Mouse (Mus musculus) left cerebral cortex, postnatal 14 days (tissue): ENCODE data around the gene Rnf150. TPM values are rescaled to one million over a fixed set of nuclear protein-coding genes. Genes with fewer than 3 reads are reported as not detected.
A peak's percentile ranks its signal among the peaks of the same experiment; 100 is the strongest.

Experiments
- DNase-seq, 2 experiments: peaks; one replicate each; pipeline ENCODE4 v3.0.0; 2021 to 2022; ENCODE audit warnings: low spot score in 2 of 2, mixed read lengths in 1 of 2
- intact Hi-C: fragments of 180-260 bp; cut with DNase I; formaldehyde crosslinking; loops from one replicate; pipeline ENCODE4 v1.15.1; 2025
- total RNA-seq, 2 experiments: library from RNA; stranded (reverse); gene quantifications; 2 replicates each; pipeline ENCODE4 v1.2.3; 2021

Gene Rnf150
- total RNA-seq, 2 experiments from 2014 or later: 33.0 to 35.0 TPM

- DNase-seq: no peak
- intact Hi-C loops: no loop called here
Measured at GRCm38 (mm10) chr8:82995727-82996438, 132.7 kb downstream of the Rnf150 start.

- no peak for DNase-seq
- intact Hi-C loops: no loop called here
Measured at GRCm38 (mm10) chr8:82996843-82997242, 133.7 kb downstream of the Rnf150 start.

GRCm38 (mm10) chr8:82998778-82999177, 135.6 kb downstream of the Rnf150 start:
- intact Hi-C loops: no loop called here
- DNase-seq: no peak

- DNase-seq: no peak
- intact Hi-C loops: no loop called here
Measured at GRCm38 (mm10) chr8:83003187-83003586, 140.0 kb downstream of the Rnf150 start.

- intact Hi-C loops: no loop called here
- no peak for DNase-seq
Measured at GRCm38 (mm10) chr8:83009481-83009880, 146.3 kb downstream of the Rnf150 start.

GRCm38 (mm10) chr8:83011286-83011685, 148.1 kb downstream of the Rnf150 start:
- intact Hi-C loops: no loop called here
- no peak for DNase-seq

GRCm38 (mm10) chr8:83011758-83012157, 148.6 kb downstream of the Rnf150 start:
- intact Hi-C loops: no loop called here
- DNase-seq: no peak

GRCm38 (mm10) chr8:83028211-83028610, 165.1 kb downstream of the Rnf150 start:
- intact Hi-C loops: no loop called here
- no peak for DNase-seq

- intact Hi-C loops: no loop called here
- DNase-seq: peak; percentile 41 to 72
Measured at GRCm38 (mm10) chr8:83032800-83033199, 169.6 kb downstream of the Rnf150 start.

- DNase-seq: no peak
- intact Hi-C loops: no loop called here
Measured at GRCm38 (mm10) chr8:83035141-83035540, 172.0 kb downstream of the Rnf150 start.

GRCm38 (mm10) chr8:83036521-83037166, 173.5 kb downstream of the Rnf150 start:
- intact Hi-C loops: no loop called here
- DNase-seq: no peak

- intact Hi-C loops: no loop called here
- DNase-seq: no peak
Measured at GRCm38 (mm10) chr8:83037321-83037720, 174.2 kb downstream of the Rnf150 start.

- peak; percentile 73 to 92 for DNase-seq
- intact Hi-C loops: no loop called here
Measured at GRCm38 (mm10) chr8:83038575-83038974, 175.4 kb downstream of the Rnf150 start.

- DNase-seq: no peak
- intact Hi-C loops: no loop called here
Measured at GRCm38 (mm10) chr8:83041440-83041839, 178.3 kb downstream of the Rnf150 start.

- intact Hi-C loops: no loop called here
- no peak for DNase-seq
Measured at GRCm38 (mm10) chr8:83046912-83047311, 183.8 kb downstream of the Rnf150 start.

- DNase-seq: no peak
- intact Hi-C loops: no loop called here
Measured at GRCm38 (mm10) chr8:83048527-83048926, 185.4 kb downstream of the Rnf150 start.

- DNase-seq: no peak
- intact Hi-C loops: no loop called here
Measured at GRCm38 (mm10) chr8:83049171-83049601, 186.0 kb downstream of the Rnf150 start.

GRCm38 (mm10) chr8:83049616-83050015, 186.5 kb downstream of the Rnf150 start:
- no peak for DNase-seq
- intact Hi-C loops: no loop called here

GRCm38 (mm10) chr8:83052896-83053295, 189.7 kb downstream of the Rnf150 start:
- intact Hi-C loops: no loop called here
- DNase-seq: no peak

GRCm38 (mm10) chr8:83054801-83055200, 191.6 kb downstream of the Rnf150 start:
- intact Hi-C loops: no loop called here
- DNase-seq: no peak

- intact Hi-C loops: no loop called here
- no peak for DNase-seq
Measured at GRCm38 (mm10) chr8:83058951-83059350, 195.8 kb downstream of the Rnf150 start.
